ENCODE assay signal across 8 mouse cellular contexts in genomic region chr8:125870821-125871321, GRCm38 (mm10). TPM values are rescaled to one million over a fixed set of nuclear protein-coding genes. Genes with fewer than 3 reads are reported as not detected.
DNase-seq lines count a peak whose midpoint lies in the region; ATAC-seq and TF ChIP-seq lines count a peak whose summit lies in the region.

No protein-coding gene starts in this region.

- 0 out of 2 replicates have a peak overlapping the region, but pooled peaks have one; percentile 20 for H3K9ac ChIP-seq in hindbrain, embryonic 16.5 days (ENCODE audit: low read depth, low read length)

- peak; percentile 71 for ATAC-seq in common myeloid progenitor, adult 5-6 weeks (replicated peaks; ENCODE audit: low read depth, poor library complexity, severe bottlenecking)
- peak; percentile 77 for ATAC-seq in hindbrain, embryonic 16.5 days
- peak; percentile 86 for ATAC-seq in megakaryocyte, adult 5-6 weeks (ENCODE audit: poor library complexity, severe bottlenecking)
- ATAC-seq in erythroblast, adult 5-6 weeks (replicated peaks; ENCODE audit: low FRiP score, poor library complexity, severe bottlenecking) = no peak

- no peak overlapping the region for H3K4me2 ChIP-seq in hindbrain, embryonic 16.5 days (ENCODE audit: low read length)

- TF ChIP-seq CTCF in left cerebral cortex, adult 2 months (IDR thresholded peaks at IDR 0.05) = peak; percentile 96

- H3K27ac ChIP-seq in hindbrain, embryonic 16.5 days (ENCODE audit: low read depth, low read length) = no peak overlapping the region
- no peak overlapping the region for H3K27ac ChIP-seq in left cerebral cortex, adult 2 months

- intact Hi-C loops in left cerebral cortex, adult 2 months (cut with DNase I) = loop anchor here (2.0 to 5.0 kb wide), 5 partner anchors 296 to 819 kb away; partner anchors contain the start of gene Disc1

- no peaks in the 10 kb centered on the region for H3K9me3 ChIP-seq in hindbrain, embryonic 16.5 days (ENCODE audit: control insufficient read depth, low read length)

- peak; percentile 72 to 73 for DNase-seq in adrenal gland, adult 18-20 months (ENCODE audit: low spot score in 2 of 2)
- peak; percentile 14 to 35 for DNase-seq in gastrocnemius, adult 8-10 months (ENCODE audit: low spot score in 2 of 2)
- peak; percentile 67 to 71 for DNase-seq in left cerebral cortex, adult 2 months (ENCODE audit: extremely low spot score in 1 of 2, low spot score in 2 of 2)
- peak; percentile 59 for DNase-seq in right cerebral cortex, postnatal 14 days

- H3K36me3 ChIP-seq in hindbrain, embryonic 16.5 days (ENCODE audit: control insufficient read depth, insufficient read depth, low read length) = peaks cover 8% of the 10 kb centered on the region; the same call in 1 of the 2 replicates

- H3K4me3 ChIP-seq in hindbrain, embryonic 16.5 days (ENCODE audit: low read length) = no peak overlapping the region
- H3K4me3 ChIP-seq in left cerebral cortex, adult 2 months = no peak overlapping the region

- no peaks in the 10 kb centered on the region for H3K27me3 ChIP-seq in hindbrain, embryonic 16.5 days (replicated peaks; ENCODE audit: control insufficient read depth, insufficient read depth, low read length)

- peaks cover 7% of the 10 kb centered on the region for H3K4me1 ChIP-seq in hindbrain, embryonic 16.5 days (ENCODE audit: control insufficient read depth, insufficient read depth, low read depth, low read length)

- WGBS in hindbrain, embryonic 16.5 days = 6% methylated on average over 7 of the region's 7 CpGs

RNA-seq across cellular contexts. Expression of gene Pcnx2, which starts 27.2 kb away (rescaled TPM):
- total RNA-seq in adrenal gland, adult 18-20 months (2021) = under 1 TPM; 0.51 to 0.60 TPM
- 0.15 TPM in 1 of 2 replicates, not detected in the other for total RNA-seq in common myeloid progenitor, adult 5-6 weeks (2017)
- total RNA-seq in gastrocnemius, adult 8-10 months (2022) = under 1 TPM; 0.24 to 0.51 (median 0.38) TPM
- polyA plus RNA-seq in hindbrain, embryonic 16.5 days (2015; fragmentation: Nextera tagmentation; extraction: Ambion mirVana) = 4.1 and 5.9 TPM in 2 replicates
- 10 to 100 TPM; 90.3 to 91.0 TPM for total RNA-seq in left cerebral cortex, adult 2 months (2021)
- total RNA-seq in megakaryocyte, adult 5-6 weeks (2015) = not detected in 2 replicates
- total RNA-seq in megakaryocyte, adult 5-6 weeks (2017) = not detected in 2 replicates
- not detected in 2 replicates for total RNA-seq in erythroblast, adult 5-6 weeks (2015; ENCODE audit: low replicate concordance)
- total RNA-seq in erythroblast, adult 5-6 weeks (2017; ENCODE audit: low replicate concordance) = not detected in 2 replicates

RNA-seq across cellular contexts. Expression of gene Map3k21, which starts 39.4 kb away (rescaled TPM):
- total RNA-seq in adrenal gland, adult 18-20 months (2021) = under 1 TPM; 0.22 to 0.96 TPM
- total RNA-seq in common myeloid progenitor, adult 5-6 weeks (2017) = not detected in 2 replicates
- total RNA-seq in gastrocnemius, adult 8-10 months (2022) = under 1 TPM; 0.05 to 0.20 (median 0.08) TPM
- 0.94 and 0.95 TPM in 2 replicates for polyA plus RNA-seq in hindbrain, embryonic 16.5 days (2015; fragmentation: Nextera tagmentation; extraction: Ambion mirVana)
- 1 to 10 TPM; 1.8 to 3.0 TPM for total RNA-seq in left cerebral cortex, adult 2 months (2021)
- not detected in 2 replicates for total RNA-seq in megakaryocyte, adult 5-6 weeks (2015)
- not detected in 2 replicates for total RNA-seq in megakaryocyte, adult 5-6 weeks (2017)
- not detected in 2 replicates for total RNA-seq in erythroblast, adult 5-6 weeks (2015; ENCODE audit: low replicate concordance)
- total RNA-seq in erythroblast, adult 5-6 weeks (2017; ENCODE audit: low replicate concordance) = not detected in 2 replicates

Comparison
In these comparisons a context has a peak if more than half of its experiments do, and no peak if none do; other contexts are left out.
1. RNA of gene Pcnx2, which starts 27.2 kb away (total RNA-seq): 90.3 to 91.0 TPM in left cerebral cortex, adult 2 months; 0.51 to 0.60 TPM in adrenal gland, adult 18-20 months, 0.24 to 0.51 TPM in gastrocnemius, adult 8-10 months, 0.15 TPM in common myeloid progenitor, adult 5-6 weeks, not detected in megakaryocyte, adult 5-6 weeks and not detected in erythroblast, adult 5-6 weeks; every median in the first group is over 10 times any median in the second.
2. Peak in every context shown above with its lines, with median percentiles within 50 percentile points of each other: DNase-seq.